Mouse (Mus musculus) kidney, postnatal 0 days (tissue): Measurements from ENCODE around the gene Gm8165. TPM values are rescaled to one million over a fixed set of nuclear protein-coding genes. Genes with fewer than 3 reads are reported as not detected.
"Not testable (repeated sequence)": the region's sequence is repeated elsewhere in the genome, so short reads cannot be mapped to it uniquely, and the experiment has no call there.

Experiments
- ATAC-seq: fragments of 200-750 bp; cut with Nextera tagmentation; replicated peaks from 2 replicates; pipeline ENCODE4 v1.8.0; 2017; ENCODE audit warnings: low read depth, moderate number of reproducible peaks, moderate TSS enrichment, moderate library complexity; ENCODE audit not compliant: low FRiP score
- DNase-seq: peaks from one replicate; pipeline ENCODE4 v3.0.0-alpha.2; 2016; ENCODE audit warnings: low spot score
- H3K27ac ChIP-seq: fragments of 300-500 bp; sonication (generic); 2 replicates; pipeline ENCODE4 v1.5.1; 2014; ENCODE audit warnings: mild to moderate bottlenecking
- H3K27me3 ChIP-seq: fragments of 300-500 bp; sonication (generic); 2 replicates; pipeline ENCODE4 v1.6.1; 2014; ENCODE audit warnings: low read length, mixed read lengths; ENCODE audit not compliant: insufficient read depth
- H3K36me3 ChIP-seq: fragments of 300-500 bp; sonication (generic); 2 replicates; pipeline ENCODE4 v1.6.1; 2014; ENCODE audit warnings: low read length, mixed read lengths; ENCODE audit not compliant: insufficient read depth
- H3K4me1 ChIP-seq: fragments of 300-500 bp; sonication (generic); replicated peaks from 2 replicates; pipeline ENCODE4 v1.6.1; 2014; ENCODE audit warnings: antibody characterized with exemption, low read length, mixed read lengths; ENCODE audit not compliant: insufficient read depth
- H3K4me2 ChIP-seq: fragments of 300-500 bp; sonication (generic); 2 replicates; pipeline ENCODE4 v1.6.1; 2014; ENCODE audit warnings: mild to moderate bottlenecking, low read length, moderate library complexity, mixed read lengths
- H3K4me3 ChIP-seq: fragments of 300-500 bp; sonication (generic); replicated peaks from 2 replicates; pipeline ENCODE4 v1.5.1; 2014; ENCODE audit warnings: low read depth, low read length
- H3K9ac ChIP-seq: fragments of 300-500 bp; sonication (generic); 2 replicates; pipeline ENCODE4 v1.6.1; 2014; ENCODE audit warnings: low read depth, low read length
- H3K9me3 ChIP-seq: fragments of 300-500 bp; sonication (generic); replicated peaks from 2 replicates; pipeline ENCODE4 v1.6.1; 2016; ENCODE audit warnings: low read length, inconsistent platforms, mixed read lengths
- WGBS: fragments of 180-500 bp; shearing (Covaris S2); extraction: QIAGEN DNeasy Blood & Tissue Kit; methylation state at CpG from one replicate; pipeline ENCODE4 v1.1.7; 2014; 5-methylcytosine and 5-hydroxymethylcytosine counted together
- polyA plus RNA-seq: library from polyadenylated mRNA; unstranded; fragments of >200 nt; fragmentation: Nextera tagmentation; extraction: Ambion mirVana; gene quantifications from 2 replicates; pipeline ENCODE4 v1.2.1, GENCODE M21; 2015

The Gm8165 gene
- 0.11 TPM in 1 of 2 replicates, not detected in the other for polyA plus RNA-seq

DNA sequence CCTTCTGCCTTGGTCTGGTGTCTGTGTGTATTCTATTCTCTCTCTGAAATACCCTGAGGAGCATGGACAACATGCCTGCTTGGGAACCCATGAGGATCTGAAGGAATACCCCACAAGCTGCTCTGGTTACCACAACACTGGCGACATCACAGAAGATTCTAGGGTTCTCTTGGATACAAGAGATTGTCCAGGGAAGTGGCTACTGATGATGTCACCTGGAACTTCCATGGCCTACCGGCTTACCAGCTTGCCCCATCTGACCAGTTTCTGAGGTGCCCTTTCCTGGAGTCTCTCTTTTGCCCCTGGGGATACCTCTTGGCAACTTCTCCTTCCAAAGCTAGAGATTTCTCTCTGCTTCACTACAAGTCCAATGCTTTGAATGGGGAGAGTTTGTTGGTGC, at the start of gene Gm8165:
Gene Gm8165, minus strand, starts transcription at position 101 of the 400 bp plus-strand sequence.
- not testable (repeated sequence) for H3K36me3 ChIP-seq, H3K4me2 ChIP-seq, H3K4me3 ChIP-seq, DNase-seq, H3K27ac ChIP-seq, H3K27me3 ChIP-seq, H3K4me1 ChIP-seq, ATAC-seq, H3K9ac ChIP-seq, H3K9me3 ChIP-seq
- no CpG with 5 or more reads among the region's 2 CpGs for WGBS

DNA sequence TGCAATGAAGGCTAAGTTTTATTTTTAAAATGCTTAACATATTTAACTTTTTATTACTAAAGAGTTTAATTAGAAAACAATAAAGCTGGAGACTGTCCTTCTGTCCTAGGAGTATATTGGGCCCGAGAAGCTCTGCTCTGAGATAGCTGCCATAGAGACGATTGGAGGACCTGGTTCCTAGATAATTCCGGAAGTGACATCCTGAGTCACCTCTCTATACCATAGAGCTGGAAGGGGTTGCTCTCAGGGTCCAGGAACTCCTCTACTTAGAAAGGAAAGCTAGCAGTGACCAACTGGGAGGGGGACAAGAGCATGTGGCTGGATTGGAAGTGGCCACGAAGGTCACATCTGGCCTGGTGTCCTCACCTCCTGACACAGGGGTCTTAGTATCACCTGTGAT, 20.6 kb upstream of the Gm8165 start, which contains the start of gene Gm7324:
Gene Gm7324, plus strand, starts transcription at position 208 of the 400 bp plus-strand sequence.
- H3K4me3 ChIP-seq, H3K27ac ChIP-seq, H3K9ac ChIP-seq, H3K4me2 ChIP-seq, H3K9me3 ChIP-seq, ATAC-seq, DNase-seq, H3K36me3 ChIP-seq, H3K4me1 ChIP-seq, H3K27me3 ChIP-seq: not testable (repeated sequence)
- WGBS: 87% methylated on average over 4 of the region's 4 CpGs

Other genes with a start within 250 kb of the Gm8165 start
- 0.12 TPM in 1 of 2 replicates, not detected in the other for gene Gm5799, start 133.6 kb downstream of the Gm8165 start, polyA plus RNA-seq
- not detected in 2 replicates for gene Gm17654, start 98.1 kb downstream of the Gm8165 start, polyA plus RNA-seq
- gene Gm10375, start 69.2 kb downstream of the Gm8165 start, polyA plus RNA-seq: not detected in 2 replicates
- gene Gm7324, start 20.6 kb upstream of the Gm8165 start, polyA plus RNA-seq: 0.86 and 1.0 TPM in 2 replicates
- not detected in 2 replicates for gene Gm16506, start 50.3 kb upstream of the Gm8165 start, polyA plus RNA-seq
- not detected in 2 replicates for gene Gm6526, start 70.7 kb upstream of the Gm8165 start, polyA plus RNA-seq
- not detected in 2 replicates for gene Gm8180, start 107.5 kb upstream of the Gm8165 start, polyA plus RNA-seq
- not detected in 2 replicates for gene Ear1, start 198.3 kb upstream of the Gm8165 start, polyA plus RNA-seq
- not detected in 2 replicates for gene Ear10, start 246.4 kb upstream of the Gm8165 start, polyA plus RNA-seq
- 16.9 and 17.2 TPM in 2 replicates for gene Gm8113, start 248.2 kb upstream of the Gm8165 start, polyA plus RNA-seq